Mouse (Mus musculus) adrenal gland, adult 18-20 months (tissue): ENCODE results near the gene Six5. TPM values are rescaled to one million over a fixed set of nuclear protein-coding genes. Genes with fewer than 3 reads are reported as not detected.
"Not testable (repeated sequence)": the region's sequence is repeated elsewhere in the genome, so short reads cannot be mapped to it uniquely, and the experiment has no call there.

Source experiments
- DNase-seq, 2 experiments: peaks; one replicate each; pipeline ENCODE4 v3.0.0; 2021 to 2022; ENCODE audit warnings: low spot score in 2 of 2
- long read RNA-seq, 2 experiments: library from polyadenylated mRNA; stranded (forward); transcript quantifications; one replicate each; pipeline ENCODE4 v2.0.0; 2021
- total RNA-seq, 2 experiments: library from RNA; stranded (reverse); gene quantifications; 1 replicate in 1 of 2; 2 replicates in 1 of 2; pipeline ENCODE4 v1.2.3; 2021

The Six5 gene
- total RNA-seq, result 10 to 100 TPM; 13.0 to 14.7 TPM
- long read RNA-seq, experiment 1, transcript Six5-201 (3 exons, 3,007 nt), result major isoform, 11 of 13 reads
- long read RNA-seq, experiment 1, partial matches to known transcripts, result 2 of 13 reads
- long read RNA-seq, experiment 1, other reads (novel, unspliced or antisense), result 0 of 13 reads
- long read RNA-seq, experiment 2, partial matches to known transcripts, result 1 of 5 reads
- long read RNA-seq, experiment 2, other reads (novel, unspliced or antisense), result 2 of 5 reads

DNA sequence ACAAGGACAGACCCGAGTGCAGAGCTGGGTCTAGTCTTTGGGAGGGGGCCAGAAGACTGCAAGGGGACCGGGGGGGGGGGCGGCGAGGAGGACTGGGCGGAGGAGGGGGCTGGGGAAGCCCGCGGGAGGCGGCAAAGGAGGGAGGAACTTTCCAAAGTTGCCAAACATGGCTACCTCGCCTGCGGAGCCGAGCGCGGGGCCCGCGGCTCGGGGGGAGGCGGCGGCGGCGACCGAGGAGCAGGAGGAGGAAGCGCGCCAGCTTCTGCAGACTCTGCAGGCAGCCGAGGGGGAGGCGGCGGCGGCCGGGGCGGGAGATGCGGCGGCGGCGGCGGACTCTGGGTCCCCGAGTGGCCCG, at the start of gene Six5:
Six5 (plus strand) TSS at position 124 of the 355 bp plus-strand sequence.
- DNase-seq, result no peak

DNA sequence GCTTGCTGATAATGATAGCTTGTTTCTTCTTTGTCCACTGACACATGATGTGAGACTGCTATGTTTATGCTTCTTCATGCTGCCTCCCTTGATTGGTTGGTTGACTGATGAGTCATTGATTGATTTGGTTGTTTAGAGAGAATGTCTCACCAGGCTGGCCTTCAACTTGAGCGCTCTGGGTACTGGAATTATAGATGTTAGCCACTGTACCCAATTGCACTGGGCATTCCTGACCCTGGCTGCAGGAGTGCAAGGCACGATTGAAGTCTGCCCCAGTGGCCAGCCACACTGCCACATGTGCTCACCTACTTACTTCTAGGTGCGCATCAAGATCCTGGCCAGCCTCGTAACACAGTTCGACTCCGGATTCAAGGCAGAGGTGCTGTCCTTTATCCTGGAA, 49.8 kb upstream of the Six5 start:
- no peak for DNase-seq

DNA sequence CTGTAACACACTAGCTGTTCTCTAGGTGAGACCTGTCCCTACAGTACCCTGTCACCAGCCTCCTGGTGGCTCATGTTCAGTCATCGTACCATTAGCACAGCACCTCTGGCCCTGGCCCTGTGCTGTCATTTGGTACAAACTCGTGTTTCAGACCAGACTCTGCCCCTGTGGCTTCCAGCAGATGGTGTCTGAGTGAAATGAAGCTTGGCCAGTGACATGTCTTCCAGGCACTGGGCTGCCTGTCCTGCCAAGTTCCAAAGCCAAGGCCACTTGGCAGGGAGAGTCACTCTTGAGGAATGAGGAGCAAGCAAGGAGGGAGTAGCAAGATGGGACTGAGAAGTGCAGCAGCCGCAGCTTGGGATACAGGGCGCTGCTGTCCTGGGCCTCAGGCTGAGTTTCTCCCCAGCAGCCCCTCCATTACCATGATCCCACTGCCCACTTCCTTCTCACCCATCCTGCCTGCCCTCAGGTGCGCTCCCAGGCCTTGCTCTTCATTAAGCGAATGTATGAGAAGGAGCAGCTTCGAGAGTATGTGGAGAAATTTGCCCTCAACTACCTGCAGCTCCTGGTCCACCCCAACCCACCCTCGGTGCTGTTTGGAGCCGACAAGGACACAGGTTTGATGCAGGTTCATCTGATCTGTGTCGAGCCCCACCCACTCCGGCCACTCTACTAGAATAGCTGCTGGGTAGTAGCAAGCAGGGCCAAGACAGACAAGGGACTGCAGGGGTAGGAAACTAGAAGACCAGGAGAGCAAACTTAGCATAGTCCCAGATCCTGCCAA, 47.9 kb upstream of the Six5 start:
- DNase-seq, result peak; percentile 37 to 43

DNA sequence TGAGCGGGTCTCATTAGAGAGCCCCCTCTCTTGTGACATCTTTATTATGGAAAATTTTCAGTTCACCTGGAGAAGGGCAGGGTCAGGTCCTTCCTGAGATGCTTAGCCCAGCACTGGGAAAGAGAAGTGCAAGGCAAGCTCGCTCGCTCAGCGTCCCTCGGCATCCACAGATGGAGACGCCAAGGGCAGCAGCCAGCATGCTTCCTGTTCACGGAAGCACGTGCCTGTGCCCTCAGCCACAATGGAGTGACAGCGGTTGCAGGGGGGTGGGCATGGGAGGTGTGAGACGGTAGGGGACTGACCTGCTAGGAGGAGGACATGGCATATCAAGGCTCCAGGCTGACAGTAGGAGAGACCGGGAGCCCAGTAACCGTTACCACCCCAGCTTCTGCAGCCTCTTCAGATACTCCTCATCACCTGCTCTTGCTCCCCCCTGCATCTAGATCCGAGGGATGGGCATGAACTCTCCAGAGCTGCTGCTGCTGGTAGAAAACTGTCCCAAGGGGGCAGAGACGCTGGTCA, 46.3 kb upstream of the Six5 start:
- no peak for DNase-seq

DNA sequence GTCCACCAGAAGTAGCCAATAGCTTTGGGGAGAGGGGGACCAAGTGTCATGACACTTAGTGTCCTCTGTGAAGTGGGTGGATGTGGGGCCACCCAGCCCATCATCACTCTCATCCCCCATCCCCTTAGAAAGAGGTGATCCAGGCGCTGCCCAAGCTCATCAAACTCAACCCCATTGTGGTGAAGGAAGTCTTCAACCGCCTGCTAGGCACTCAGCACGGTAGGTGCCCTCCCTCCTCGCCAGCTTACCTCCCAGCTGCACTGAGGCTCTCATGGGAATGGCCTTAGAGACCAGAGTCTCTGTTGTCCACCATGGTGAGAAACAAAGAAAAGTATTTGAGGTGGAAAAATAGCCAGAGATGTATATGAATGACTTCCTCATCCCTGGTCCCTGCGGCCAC, 45.1 kb upstream of the Six5 start:
- no peak for DNase-seq

DNA sequence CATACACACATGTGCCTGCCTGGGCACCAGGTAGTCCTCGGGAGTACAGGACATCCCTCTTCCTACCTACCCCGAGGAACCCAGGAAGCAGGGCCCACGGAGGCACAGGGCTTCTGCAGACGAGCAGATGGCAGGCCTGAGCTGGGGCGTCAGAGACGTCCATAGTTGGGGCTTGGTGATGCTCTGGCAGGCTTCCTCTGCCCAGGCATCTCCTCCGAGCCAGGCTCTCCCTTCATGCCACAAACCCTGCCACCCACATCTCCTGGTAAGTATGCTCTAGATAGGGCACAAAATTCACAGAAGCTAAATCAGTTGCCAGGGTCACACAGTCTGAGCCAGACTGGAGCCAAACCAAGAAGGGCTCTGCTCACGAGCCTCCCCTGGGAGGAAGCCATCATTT, 44.2 kb upstream of the Six5 start:
- DNase-seq, result no peak

DNA sequence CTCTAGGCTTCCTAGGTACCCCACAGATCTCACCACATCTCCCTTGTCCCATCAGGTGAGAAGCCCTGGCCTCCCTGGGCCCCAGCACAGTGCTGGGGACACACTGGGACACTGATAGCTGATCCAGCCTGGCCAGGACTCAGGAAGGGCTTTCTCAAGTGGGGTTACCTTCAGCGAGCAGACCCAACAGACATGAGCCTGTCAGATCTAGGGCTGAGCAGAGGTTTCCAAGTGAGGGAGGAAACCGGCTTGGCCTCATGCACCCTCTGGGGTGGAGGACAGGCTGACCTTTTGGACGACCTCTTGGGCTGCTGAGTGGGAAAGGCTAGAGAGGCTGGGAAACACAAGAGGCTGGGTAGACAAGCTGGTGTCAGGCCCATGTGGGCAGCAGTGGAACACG, 43.2 kb upstream of the Six5 start:
- no peak for DNase-seq

DNA sequence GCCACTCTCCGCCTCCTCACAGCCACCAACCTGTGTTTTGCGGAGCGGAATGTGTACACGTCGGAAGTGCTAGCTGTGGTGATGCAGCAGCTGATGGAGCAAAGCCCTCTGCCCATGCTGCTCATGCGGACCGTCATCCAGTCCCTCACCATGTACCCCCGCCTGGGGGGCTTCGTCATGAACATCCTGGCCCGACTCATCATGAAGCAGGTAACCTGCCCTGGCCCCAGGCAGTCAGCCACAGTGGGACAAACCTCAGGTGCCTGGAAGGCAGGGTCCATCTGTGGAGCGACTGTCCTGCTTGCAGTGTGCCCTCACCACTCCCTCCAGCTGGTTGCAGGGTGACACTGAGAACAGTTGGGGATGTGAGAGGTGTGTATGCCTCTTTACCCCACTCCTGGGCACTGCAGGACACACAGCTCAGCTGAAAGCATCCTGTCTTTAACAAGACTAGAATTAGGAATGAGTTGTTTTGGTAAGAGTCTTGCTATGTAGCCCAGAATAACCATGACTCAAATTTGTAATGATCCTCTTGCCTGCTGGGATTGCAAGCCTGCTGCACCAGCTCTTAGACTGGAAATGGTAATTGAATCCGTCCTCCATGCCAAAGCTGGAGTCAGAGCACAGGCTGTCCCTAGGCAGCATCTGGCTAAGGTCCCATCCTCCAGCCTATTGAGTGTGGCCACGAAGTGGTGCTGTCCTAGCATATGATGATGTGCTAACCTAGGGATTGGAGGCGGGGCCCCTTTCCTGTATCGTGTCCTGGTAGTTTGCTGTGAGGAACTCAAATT, 41.9 kb upstream of the Six5 start:
- DNase-seq, result no peak

DNA sequence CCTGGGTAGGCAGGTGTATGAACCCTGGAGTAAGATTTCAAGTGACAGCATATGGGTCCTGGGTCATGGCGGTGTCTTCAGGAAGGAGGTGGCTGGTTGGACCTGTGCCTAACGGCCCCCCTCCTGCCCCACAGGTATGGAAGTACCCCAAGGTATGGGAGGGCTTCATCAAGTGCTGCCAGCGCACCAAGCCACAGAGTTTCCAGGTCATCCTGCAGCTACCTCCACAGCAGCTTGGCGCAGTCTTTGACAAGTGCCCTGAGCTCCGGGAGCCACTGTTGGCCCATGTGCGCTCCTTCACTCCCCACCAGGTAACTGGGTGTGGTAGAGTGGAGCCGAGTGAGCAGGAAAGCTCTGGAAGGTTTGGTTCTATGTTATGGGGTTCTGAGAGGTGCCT, 41.3 kb upstream of the Six5 start:
- no peak for DNase-seq

DNA sequence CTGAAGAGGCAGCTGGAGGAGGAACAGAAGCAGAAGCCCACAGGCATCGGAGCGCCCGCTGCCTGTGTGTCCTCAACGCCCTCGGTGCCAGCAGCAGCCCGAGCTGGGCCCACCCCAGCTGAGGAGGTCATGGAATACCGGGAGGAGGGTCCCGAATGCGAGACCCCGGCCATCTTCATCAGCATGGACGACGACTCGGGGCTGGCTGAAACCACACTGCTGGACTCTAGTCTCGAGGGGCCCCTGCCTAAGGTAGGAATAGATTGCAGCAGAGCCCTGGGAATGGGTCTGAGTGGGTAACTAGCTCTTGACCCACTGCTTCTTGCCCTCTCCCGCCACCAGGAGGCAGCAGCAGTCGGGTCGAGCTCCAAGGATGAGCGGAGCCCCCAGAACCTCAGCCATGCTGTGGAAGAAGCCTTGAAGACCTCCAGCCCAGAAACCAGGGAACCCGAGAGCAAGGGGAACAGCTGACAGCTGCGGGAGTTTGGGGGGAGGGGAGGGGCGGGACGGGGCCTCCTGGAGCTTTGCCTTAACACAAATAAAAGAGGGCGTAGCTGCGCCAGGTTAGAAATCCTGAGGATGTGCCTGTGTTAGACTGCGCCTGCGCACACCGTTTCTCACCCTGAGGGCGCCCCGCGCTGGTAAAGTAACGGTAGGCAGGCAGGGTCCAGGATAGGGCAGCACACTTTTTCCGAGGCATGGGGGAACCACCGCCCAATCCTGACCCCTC, 40.2 kb upstream of the Six5 start, which contains the start of gene Rsph6a:
Rsph6a (plus strand) TSS at position 644 of the 730 bp plus-strand sequence.
- no peak for DNase-seq

DNA sequence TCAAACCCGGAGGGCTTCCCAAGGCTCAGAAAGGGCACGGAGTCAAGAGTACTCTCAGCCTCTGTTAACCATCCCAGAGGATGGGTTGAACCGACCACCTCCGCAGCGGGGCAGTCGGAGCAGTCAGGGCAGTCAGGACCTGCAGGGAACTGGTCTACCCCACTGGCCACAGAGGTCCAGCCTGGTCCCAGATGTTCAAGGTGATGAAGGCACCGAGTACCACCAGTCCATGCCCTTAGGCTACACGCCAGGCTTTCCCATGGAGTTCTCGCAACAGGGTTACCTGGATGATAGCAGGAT, 39.7 kb upstream of the Six5 start:
- no peak for DNase-seq

DNA sequence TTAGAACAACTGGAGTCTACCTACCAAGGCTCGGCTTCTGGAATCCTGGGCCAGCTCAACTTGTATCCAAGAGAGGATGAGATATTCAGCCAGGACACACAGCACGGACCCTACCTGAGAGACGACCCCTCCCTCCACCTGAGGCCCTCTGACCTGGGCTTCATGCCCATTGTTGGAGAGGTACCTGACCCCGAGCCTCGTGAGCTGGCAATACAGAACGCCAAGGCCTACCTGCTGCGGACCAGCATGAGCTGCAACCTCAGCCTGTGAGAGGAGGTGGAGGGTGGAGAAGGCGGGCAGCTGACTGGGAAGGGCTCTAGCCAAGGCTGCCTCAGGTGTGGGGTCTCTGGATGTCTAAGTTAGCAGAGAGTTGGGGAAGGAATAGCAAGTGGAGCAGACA, 39.3 kb upstream of the Six5 start:
- no peak for DNase-seq

DNA sequence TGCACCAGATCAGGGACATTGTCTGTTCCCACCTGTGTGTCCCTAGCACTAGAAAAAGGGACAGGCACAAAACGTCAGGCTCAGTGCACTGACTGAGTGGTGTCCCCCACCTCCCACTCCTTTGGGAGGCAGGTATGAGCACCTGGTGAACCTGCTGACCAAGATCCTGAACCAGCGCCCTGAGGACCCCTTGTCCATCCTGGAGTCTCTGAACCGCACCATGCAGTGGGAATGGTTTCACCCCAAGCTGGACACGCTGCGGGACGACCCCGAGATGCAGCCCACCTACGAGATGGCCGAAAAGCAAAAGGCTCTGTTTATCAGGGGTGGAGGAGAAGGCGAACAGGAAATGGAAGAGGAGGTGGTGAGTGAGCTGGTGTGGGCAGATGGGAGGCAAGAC, 37.0 kb upstream of the Six5 start:
- no peak for DNase-seq

DNA sequence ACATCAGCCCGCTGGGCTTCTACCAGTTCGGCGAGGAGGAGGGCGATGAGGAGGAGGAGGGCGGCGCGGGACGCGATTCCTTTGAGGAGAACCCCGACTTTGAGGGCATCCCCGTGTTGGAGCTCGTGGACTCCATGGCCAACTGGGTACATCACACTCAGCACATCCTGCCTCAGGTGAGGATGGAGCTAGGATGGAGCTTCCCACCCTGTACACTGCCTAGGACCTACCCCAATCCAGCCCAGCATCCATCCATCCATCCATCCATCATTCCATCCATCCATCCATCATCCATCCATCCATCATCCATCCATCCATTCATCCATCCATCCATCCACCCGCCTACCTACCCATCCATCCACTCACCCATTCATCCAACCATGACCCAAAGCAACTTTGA, 28.5 kb upstream of the Six5 start:
- no peak for DNase-seq

DNA sequence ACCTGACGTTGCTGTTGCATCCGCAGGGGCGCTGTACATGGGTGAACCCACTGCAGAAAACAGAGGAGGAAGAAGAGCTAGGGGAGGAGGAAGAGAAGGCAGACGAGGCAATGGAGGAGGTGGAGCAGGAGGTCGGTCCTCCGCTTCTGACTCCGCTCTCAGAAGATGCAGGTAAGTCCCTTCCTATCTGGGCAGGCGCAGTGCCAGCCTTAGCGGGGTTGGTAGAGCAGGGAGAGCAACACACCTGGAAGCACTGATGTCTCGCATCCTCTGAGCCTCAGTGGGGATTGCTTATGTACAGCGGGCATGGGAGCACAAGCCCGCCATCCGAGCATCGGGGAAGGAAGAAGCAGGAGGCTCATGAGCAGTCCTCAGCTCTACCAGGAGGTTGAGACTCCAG, 27.3 kb upstream of the Six5 start:
- no peak for DNase-seq

DNA sequence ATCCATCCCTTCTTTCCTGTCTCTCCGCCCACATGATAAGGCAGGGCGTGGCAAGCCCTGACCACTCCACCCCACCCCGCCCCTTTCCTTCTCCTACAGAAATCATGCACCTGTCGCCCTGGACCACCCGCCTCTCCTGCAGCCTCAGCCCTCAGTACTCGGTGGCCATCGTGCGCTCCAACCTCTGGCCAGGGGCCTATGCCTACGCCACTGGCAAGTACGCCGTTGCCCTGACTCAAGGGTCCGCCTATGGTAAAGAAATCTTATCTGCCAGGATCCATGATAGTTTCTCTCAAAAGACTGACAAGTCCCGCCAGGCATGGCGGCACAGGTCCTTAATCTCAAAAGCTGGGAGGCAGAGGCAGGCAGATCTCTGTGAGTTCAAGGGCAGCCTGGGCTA, 26.5 kb upstream of the Six5 start:
- no peak for DNase-seq

DNA sequence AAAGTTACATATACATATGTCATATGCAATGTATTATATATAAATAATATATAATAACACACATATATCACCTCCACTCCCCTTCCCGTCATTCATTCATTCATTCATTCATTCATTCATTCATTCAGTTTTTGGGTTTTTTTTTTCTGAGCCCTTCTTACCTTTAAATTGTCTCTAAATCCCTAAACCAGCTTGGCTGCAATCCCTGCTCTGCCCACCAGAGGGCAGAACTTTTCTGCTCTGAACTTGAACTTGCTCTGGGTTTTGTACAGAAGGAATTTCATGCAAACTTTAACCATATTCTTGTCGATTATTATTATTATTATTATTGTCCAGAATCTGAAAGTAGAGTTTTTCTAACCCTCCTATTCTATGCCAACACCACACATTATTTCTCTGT, 25.7 kb upstream of the Six5 start:
- peak; percentile 76 to 78 for DNase-seq

DNA sequence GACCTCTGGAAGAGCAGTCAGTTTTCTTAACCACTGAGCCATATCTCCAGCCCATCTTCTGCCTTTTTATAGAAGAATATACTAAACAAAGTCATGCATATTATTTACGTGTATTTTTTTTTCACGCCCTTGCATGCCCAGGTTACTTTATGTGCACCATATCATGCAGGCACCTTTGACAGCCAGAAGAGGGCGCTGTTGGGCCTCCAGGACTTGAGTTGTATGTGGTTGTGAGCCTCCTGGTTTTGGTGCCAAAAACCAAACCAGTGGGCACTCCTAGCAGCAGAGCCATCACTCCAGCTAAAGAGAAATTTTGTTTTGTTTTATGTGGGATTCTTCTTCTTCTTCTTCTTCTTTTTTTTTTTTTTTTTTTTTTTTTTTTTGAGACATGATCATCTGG, 24.9 kb upstream of the Six5 start:
- peak in 1 of 2 experiments; percentile 32 for DNase-seq

DNA sequence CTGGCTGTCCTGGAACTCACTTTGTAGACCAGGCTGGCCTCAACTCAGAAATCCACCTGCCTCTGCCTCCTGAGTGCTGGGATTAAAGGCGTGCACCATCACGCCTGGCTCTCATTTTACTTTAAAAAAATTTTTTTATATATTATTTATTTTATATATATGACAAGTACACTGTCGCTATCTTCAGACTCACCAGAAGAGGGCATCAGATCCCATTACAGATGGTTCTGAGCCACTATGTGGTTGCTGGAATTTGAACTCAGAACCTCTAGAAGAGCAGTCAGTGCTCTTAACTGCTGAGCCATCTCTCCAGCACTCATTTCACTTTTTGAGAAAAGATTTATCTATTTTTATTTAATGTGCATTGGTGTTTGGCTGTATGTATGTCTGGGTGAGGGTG, 23.4 kb upstream of the Six5 start:
- DNase-seq, result not testable (repeated sequence)

DNA sequence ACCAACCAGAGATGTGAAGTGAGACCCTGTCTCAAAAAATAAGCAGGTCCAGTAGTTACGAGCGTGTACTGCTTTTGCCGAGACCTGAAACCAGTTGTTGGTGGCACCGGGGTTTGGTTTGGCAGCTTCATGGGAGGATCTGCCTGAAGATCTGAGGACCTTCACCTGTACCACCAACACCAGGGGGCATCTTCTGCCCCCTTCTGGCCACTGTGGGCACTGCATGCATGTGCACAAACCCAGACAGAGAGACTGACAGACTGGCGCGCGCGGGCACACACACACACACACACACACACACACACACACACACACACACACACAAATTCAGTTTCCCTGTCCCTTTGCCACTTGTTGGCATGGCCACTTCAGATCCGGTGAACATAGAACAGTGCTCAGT, 20.9 kb upstream of the Six5 start:
- DNase-seq, result peak in 1 of 2 experiments; percentile 54

DNA sequence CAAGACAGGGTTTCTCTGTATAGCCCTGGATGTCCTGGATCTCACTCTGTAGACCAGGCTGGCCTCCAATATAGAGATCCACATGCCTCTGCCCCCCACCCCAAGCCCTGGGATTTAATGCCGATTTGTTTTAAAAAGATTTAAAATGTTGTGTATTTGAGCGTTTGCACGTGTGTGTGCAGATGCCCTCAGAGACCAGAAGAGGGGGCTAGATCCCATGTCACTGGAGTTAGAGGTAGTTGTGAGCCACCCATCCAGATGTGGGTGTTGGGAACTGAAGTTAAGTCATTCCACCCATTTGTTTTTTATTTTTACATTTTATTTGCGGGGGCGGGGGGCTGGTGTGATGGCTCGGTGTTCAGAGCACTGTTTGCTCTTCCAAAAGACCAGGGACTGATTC, 19.9 kb upstream of the Six5 start:
- no peak for DNase-seq
